Mouse (Mus musculus) heart, adult 2 months (tissue): ENCODE measurements at regions not wholly inside any gene's neighbourhood (a gene's known extent, or its start where the extent isn't known, plus 50 kb on each side); places are given as distances from the start of the nearest gene placed in this dataset.

ENCODE experiments used
- DNase-seq, 2 experiments: peaks; one replicate each; pipeline ENCODE4 v3.0.0; 2021
- H3K27ac ChIP-seq: fragments of 200-600 bp; 2 replicates; pipeline ENCODE4 v1.8.1; 2022
- H3K27me3 ChIP-seq: fragments of 200-500 bp; 2 replicates; pipeline ENCODE4 v1.6.1; 2012; ENCODE audit warnings: mild to moderate bottlenecking, low read length, inconsistent platforms, mixed read lengths; ENCODE audit not compliant: control insufficient read depth, insufficient read depth
- H3K36me3 ChIP-seq: fragments of 200-500 bp; 2 replicates; pipeline ENCODE4 v1.6.1; 2012; ENCODE audit warnings: low read length, inconsistent platforms; ENCODE audit not compliant: control insufficient read depth, insufficient read depth
- H3K4me1 ChIP-seq: fragments of 200-500 bp; 2 replicates; pipeline ENCODE4 v1.6.1; 2011; ENCODE audit warnings: low read length; ENCODE audit not compliant: control insufficient read depth, insufficient read depth
- H3K4me3 ChIP-seq: fragments of 200-600 bp; 2 replicates; pipeline ENCODE4 v1.8.1; 2022
- H3K79me2 ChIP-seq: fragments of 200-500 bp; replicated peaks from 2 replicates; pipeline ENCODE4 v1.6.1; 2012; ENCODE audit warnings: mild to moderate bottlenecking, inconsistent platforms, low read length, moderate library complexity, mixed read lengths; ENCODE audit not compliant: control insufficient read depth, insufficient read depth
- H3K9ac ChIP-seq: fragments of 200-500 bp; 2 replicates; pipeline ENCODE4 v1.6.1; 2012; ENCODE audit warnings: low read depth, mild to moderate bottlenecking, control low read depth, inconsistent platforms, low read length, mixed read lengths
- CTCF ChIP-seq: fragments of 200-600 bp; IDR thresholded peaks from 2 replicates; pipeline ENCODE4 v1.8.1; 2022; ENCODE audit warnings: antibody characterized with exemption, mild to moderate bottlenecking, moderate library complexity
- EP300 ChIP-seq: fragments of 200-500 bp; IDR thresholded peaks from 2 replicates; pipeline ENCODE4 v1.6.1; 2011; ENCODE audit warnings: low read depth, low read length, control low read depth; ENCODE audit not compliant: insufficient read depth
- POLR2A ChIP-seq: fragments of 200-500 bp; IDR thresholded peaks from 2 replicates; pipeline ENCODE4 v1.6.1; 2011; ENCODE audit warnings: mild to moderate bottlenecking, low read depth, low read length, control low read depth; ENCODE audit not compliant: insufficient read depth
- WGBS: fragments of 180-500 bp; shearing (Covaris S2); methylation state at CpG from one replicate; pipeline ENCODE4 v1.1.7; 2018; 5-methylcytosine and 5-hydroxymethylcytosine counted together
- intact Hi-C: fragments of 180-260 bp; cut with DNase I; formaldehyde crosslinking; loops from one replicate; pipeline ENCODE4 v1.15.1; 2025

GRCm38 (mm10) chr12:26842696-26843095 is 373.7 kb downstream of the Cmpk2 start:
- DNase-seq: no peak
- Histone ChIP-seq H3K4me3 (no peak overlapping the region), H3K27me3 (no peaks in the 10 kb centered on the region), H3K27ac (no peak overlapping the region), H3K4me1 (no peaks in the 10 kb centered on the region), H3K9ac (no peak overlapping the region), H3K79me2 (no peaks in the 10 kb centered on the region), H3K36me3 (no peaks in the 10 kb centered on the region)
- TF ChIP-seq EP300: no peak
- no peak for TF ChIP-seq POLR2A
- no peak for TF ChIP-seq CTCF
- WGBS: 39% methylated on average over 5 of the region's 5 CpGs
- intact Hi-C loops: no loop called here

DNA sequence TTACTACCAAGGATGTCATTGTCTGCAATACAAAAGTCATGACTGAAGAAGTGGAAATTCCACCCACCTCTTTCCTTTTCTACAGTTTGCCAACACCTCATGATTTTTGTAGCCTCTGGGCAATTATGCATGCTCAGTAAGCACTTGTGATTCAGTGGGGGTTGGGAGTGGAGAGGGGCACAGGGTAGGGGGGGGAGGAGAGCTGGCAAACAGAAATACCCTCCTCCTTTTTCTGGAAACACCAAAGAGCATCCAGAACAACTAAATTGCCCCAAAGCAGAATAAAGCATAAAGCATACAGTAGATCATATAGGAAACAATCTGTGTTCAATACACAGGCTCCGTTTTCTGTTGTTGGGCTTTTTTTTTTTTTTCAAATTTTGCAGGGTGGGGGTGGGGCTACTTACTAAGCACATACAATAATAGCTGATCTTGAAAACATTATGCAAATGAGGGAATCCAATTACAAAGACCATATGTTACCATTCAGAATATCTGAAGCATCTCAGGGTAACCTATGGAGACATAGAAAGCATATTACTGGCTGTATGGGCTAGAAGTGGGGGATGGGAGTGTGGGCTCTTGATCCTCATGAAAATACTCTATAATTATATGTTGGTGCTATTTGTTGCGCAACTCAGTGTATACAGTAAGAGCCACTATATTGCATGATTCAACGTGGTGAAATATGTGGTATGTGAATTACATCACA is 352.4 kb downstream of the Cmpk2 start:
- Histone ChIP-seq H3K9ac (no peak overlapping the region), H3K4me1 (no peaks in the 10 kb centered on the region), H3K27me3 (0 out of 2 replicates have a peak, but pooled peaks cover 2% of the 10 kb centered on the region), H3K36me3 (no peaks in the 10 kb centered on the region), H3K4me3 (no peak overlapping the region), H3K27ac (no peak overlapping the region), H3K79me2 (no peaks in the 10 kb centered on the region)
- no peak for DNase-seq
- 79% methylated on average over 3 of the region's 3 CpGs for whole genome bisulfite sequencing
- intact Hi-C loops: no loop called here
- TF ChIP-seq POLR2A: no peak
- TF ChIP-seq EP300: no peak
- no peak for TF ChIP-seq CTCF

- no peak for DNase-seq
- no peak overlapping the region for H3K27ac ChIP-seq
- intact Hi-C loops: no loop called here
- H3K4me1 ChIP-seq: no peaks in the 10 kb centered on the region
- H3K36me3 ChIP-seq: no peaks in the 10 kb centered on the region
- H3K27me3 ChIP-seq: 0 out of 2 replicates have a peak, but pooled peaks cover 2% of the 10 kb centered on the region
- WGBS: 85% methylated on average over 3 of the region's 3 CpGs
- no peak overlapping the region for H3K4me3 ChIP-seq
- no peak overlapping the region for H3K9ac ChIP-seq
- no peaks in the 10 kb centered on the region for H3K79me2 ChIP-seq
- TF ChIP-seq EP300 (no peak), POLR2A (no peak), CTCF (no peak)
These were observed 348.9 kb downstream of the Cmpk2 start for GRCm38 (mm10) chr12:26817866-26818265.

GRCm38 (mm10) chr12:26815771-26816170 is 346.8 kb downstream of the Cmpk2 start:
- no peaks in the 10 kb centered on the region for H3K4me1 ChIP-seq
- TF ChIP-seq POLR2A: no peak
- TF ChIP-seq CTCF: no peak
- TF ChIP-seq EP300: no peak
- H3K4me3 ChIP-seq: no peak overlapping the region
- H3K36me3 ChIP-seq: no peaks in the 10 kb centered on the region
- H3K27ac ChIP-seq: no peak overlapping the region
- no peak for DNase-seq
- intact Hi-C loops: no loop called here
- H3K27me3 ChIP-seq: 0 out of 2 replicates have a peak, but pooled peaks cover 2% of the 10 kb centered on the region
- H3K79me2 ChIP-seq: no peaks in the 10 kb centered on the region
- 81% methylated on average over 8 of the region's 8 CpGs for WGBS
- H3K9ac ChIP-seq: no peak overlapping the region

DNA sequence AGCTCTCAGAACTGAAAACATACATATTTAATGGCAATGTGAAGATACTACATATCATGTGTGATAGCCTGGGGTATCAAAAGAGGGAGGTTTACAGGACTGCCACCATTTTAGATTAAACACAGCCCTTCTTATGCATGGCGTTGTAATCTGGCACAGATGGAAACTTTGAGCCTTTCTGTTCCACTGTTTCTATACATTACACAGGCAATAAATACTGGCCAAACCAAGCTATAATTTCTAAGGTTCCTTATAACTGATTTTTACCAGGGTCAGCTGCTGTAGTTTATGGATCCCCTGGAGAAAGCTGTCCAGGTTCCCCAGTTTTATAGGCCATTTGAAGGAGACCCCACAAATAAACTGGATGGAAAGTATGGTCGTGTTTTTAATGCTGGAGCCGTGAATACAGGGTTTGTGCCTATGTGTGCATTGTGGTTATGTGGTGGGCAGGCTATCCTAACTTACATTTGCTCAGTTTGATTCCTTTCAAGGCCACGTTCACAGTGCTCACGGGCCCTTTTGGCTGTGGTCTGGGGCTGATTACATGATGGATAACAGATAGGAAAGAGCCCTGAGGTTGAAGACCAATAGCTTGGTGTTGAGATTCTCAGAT is 341.7 kb downstream of the Cmpk2 start:
- Histone ChIP-seq H3K27me3 (no peaks in the 10 kb centered on the region), H3K36me3 (no peaks in the 10 kb centered on the region), H3K4me1 (no peaks in the 10 kb centered on the region), H3K4me3 (no peak overlapping the region), H3K27ac (no peak overlapping the region), H3K79me2 (no peaks in the 10 kb centered on the region), H3K9ac (no peak overlapping the region)
- TF ChIP-seq EP300 (no peak), CTCF (no peak), POLR2A (no peak)
- intact Hi-C loops: no loop called here
- WGBS: 71% methylated on average over 5 of the region's 5 CpGs
- no peak for DNase-seq

GRCm38 (mm10) chr12:26809670-26810069 is 340.7 kb downstream of the Cmpk2 start:
- no peak overlapping the region for H3K4me3 ChIP-seq
- H3K4me1 ChIP-seq: no peaks in the 10 kb centered on the region
- H3K36me3 ChIP-seq: no peaks in the 10 kb centered on the region
- intact Hi-C loops: no loop called here
- no peak overlapping the region for H3K27ac ChIP-seq
- no peak for TF ChIP-seq EP300
- no peak for TF ChIP-seq POLR2A
- no peak for TF ChIP-seq CTCF
- H3K27me3 ChIP-seq: no peaks in the 10 kb centered on the region
- H3K79me2 ChIP-seq: no peaks in the 10 kb centered on the region
- no peak for DNase-seq
- no peak overlapping the region for H3K9ac ChIP-seq
- 5% methylated on average over 4 of the region's 4 CpGs for WGBS
